Mouse (Mus musculus): ENCODE data around the gene Ncor2. TPM values are rescaled to one million over a fixed set of nuclear protein-coding genes. Genes with fewer than 3 reads are reported as not detected.

Gene Ncor2
- polyA plus RNA-seq, 1 experiment from 2014 or later, result 17.2 TPM

- no peaks in the 10 kb centered on the region; the same call in 1 of the 2 replicates for H3K36me3 ChIP-seq (ENCODE audit: control insufficient read depth, insufficient read depth, low read length)
- no peak overlapping the region for H3K9ac ChIP-seq (ENCODE audit: low read depth, low read length)
- no peak overlapping the region for H3K4me3 ChIP-seq (ENCODE audit: low read depth, low read length)
- peaks cover 45% of the 10 kb centered on the region for H3K4me1 ChIP-seq (replicated peaks; ENCODE audit: control insufficient read depth, insufficient read depth, low read length)
- no peak for ATAC-seq (replicated peaks; ENCODE audit: low FRiP score)
- H3K27me3 ChIP-seq (replicated peaks; ENCODE audit: control insufficient read depth, insufficient read depth, low read length), result no peaks in the 10 kb centered on the region
- no peak overlapping the region for H3K4me2 ChIP-seq
- no peaks in the 10 kb centered on the region for H3K9me3 ChIP-seq (ENCODE audit: control insufficient read depth, low read length)
- DNase-seq (ENCODE audit: low spot score), result no peak
- no peak overlapping the region for H3K27ac ChIP-seq (ENCODE audit: low read depth, low read length)
- 86% methylated on average over 17 of the region's 17 CpGs for WGBS
Measured at GRCm38 (mm10) chr5:125149142-125149541, 29.9 kb downstream of the Ncor2 start.

- Histone ChIP-seq H3K9me3 (ENCODE audit: control insufficient read depth, low read length) (no peaks in the 10 kb centered on the region), H3K27me3 (replicated peaks; ENCODE audit: control insufficient read depth, insufficient read depth, low read length) (no peaks in the 10 kb centered on the region), H3K36me3 (ENCODE audit: control insufficient read depth, insufficient read depth, low read length) (no peaks in the 10 kb centered on the region; the same call in 1 of the 2 replicates), H3K27ac (ENCODE audit: low read depth, low read length) (no peak overlapping the region), H3K9ac (ENCODE audit: low read depth, low read length) (no peak overlapping the region), H3K4me3 (ENCODE audit: low read depth, low read length) (no peak overlapping the region), H3K4me1 (replicated peaks; ENCODE audit: control insufficient read depth, insufficient read depth, low read length) (peaks cover 42% of the 10 kb centered on the region), H3K4me2 (no peak overlapping the region)
- DNase-seq (ENCODE audit: low spot score) (no peak), ATAC-seq (replicated peaks; ENCODE audit: low FRiP score) (no peak)
- WGBS, result 60% methylated on average over 5 of the region's 5 CpGs
Measured at GRCm38 (mm10) chr5:125148686-125149085, 30.3 kb downstream of the Ncor2 start.

GRCm38 (mm10) chr5:125148173-125148572 lies 30.8 kb downstream of the Ncor2 start:
- no peak overlapping the region for H3K27ac ChIP-seq (ENCODE audit: low read depth, low read length)
- no peaks in the 10 kb centered on the region for H3K9me3 ChIP-seq (ENCODE audit: control insufficient read depth, low read length)
- no peaks in the 10 kb centered on the region; the same call in 1 of the 2 replicates for H3K36me3 ChIP-seq (ENCODE audit: control insufficient read depth, insufficient read depth, low read length)
- H3K27me3 ChIP-seq (replicated peaks; ENCODE audit: control insufficient read depth, insufficient read depth, low read length), result no peaks in the 10 kb centered on the region
- H3K4me2 ChIP-seq, result no peak overlapping the region
- WGBS, result 88% methylated on average over 10 of the region's 10 CpGs
- no peak for DNase-seq (ENCODE audit: low spot score)
- peaks cover 38% of the 10 kb centered on the region for H3K4me1 ChIP-seq (replicated peaks; ENCODE audit: control insufficient read depth, insufficient read depth, low read length)
- H3K4me3 ChIP-seq (ENCODE audit: low read depth, low read length), result no peak overlapping the region
- no peak overlapping the region for H3K9ac ChIP-seq (ENCODE audit: low read depth, low read length)
- ATAC-seq (replicated peaks; ENCODE audit: low FRiP score), result no peak

GRCm38 (mm10) chr5:125147124-125147523 lies 31.9 kb downstream of the Ncor2 start:
- Histone ChIP-seq H3K4me2 (no peak overlapping the region), H3K27ac (ENCODE audit: low read depth, low read length) (no peak overlapping the region), H3K9ac (ENCODE audit: low read depth, low read length) (no peak overlapping the region), H3K27me3 (replicated peaks; ENCODE audit: control insufficient read depth, insufficient read depth, low read length) (no peaks in the 10 kb centered on the region), H3K4me1 (replicated peaks; ENCODE audit: control insufficient read depth, insufficient read depth, low read length) (peaks cover 31% of the 10 kb centered on the region), H3K36me3 (ENCODE audit: control insufficient read depth, insufficient read depth, low read length) (no peaks in the 10 kb centered on the region; the same call in 1 of the 2 replicates), H3K9me3 (ENCODE audit: control insufficient read depth, low read length) (no peaks in the 10 kb centered on the region), H3K4me3 (ENCODE audit: low read depth, low read length) (no peak overlapping the region)
- DNase-seq (ENCODE audit: low spot score) (no peak), ATAC-seq (replicated peaks; ENCODE audit: low FRiP score) (no peak)
- 79% methylated on average over 4 of the region's 5 CpGs for WGBS

- H3K27ac ChIP-seq (ENCODE audit: low read depth, low read length), result no peak overlapping the region
- no peak for DNase-seq (ENCODE audit: low spot score)
- H3K4me1 ChIP-seq (replicated peaks; ENCODE audit: control insufficient read depth, insufficient read depth, low read length), result peaks cover 43% of the 10 kb centered on the region
- no peak for ATAC-seq (replicated peaks; ENCODE audit: low FRiP score)
- WGBS, result 76% methylated on average over 12 of the region's 12 CpGs
- no peaks in the 10 kb centered on the region for H3K27me3 ChIP-seq (replicated peaks; ENCODE audit: control insufficient read depth, insufficient read depth, low read length)
- H3K4me3 ChIP-seq (ENCODE audit: low read depth, low read length), result no peak overlapping the region
- no peak overlapping the region for H3K4me2 ChIP-seq
- no peak overlapping the region for H3K9ac ChIP-seq (ENCODE audit: low read depth, low read length)
- no peaks in the 10 kb centered on the region; the same call in 1 of the 2 replicates for H3K36me3 ChIP-seq (ENCODE audit: control insufficient read depth, insufficient read depth, low read length)
- no peaks in the 10 kb centered on the region for H3K9me3 ChIP-seq (ENCODE audit: control insufficient read depth, low read length)
Measured at GRCm38 (mm10) chr5:125143114-125143872, 35.7 kb downstream of the Ncor2 start.

- Histone ChIP-seq H3K4me3 (ENCODE audit: low read depth, low read length) (no peak overlapping the region), H3K27ac (ENCODE audit: low read depth, low read length) (peak overlapping the region; percentile 93; the same call in 1 of the 2 replicates), H3K9ac (ENCODE audit: low read depth, low read length) (no peak overlapping the region), H3K4me2 (no peak overlapping the region; the same call in 1 of the 2 replicates), H3K36me3 (ENCODE audit: control insufficient read depth, insufficient read depth, low read length) (no peaks in the 10 kb centered on the region; the same call in 1 of the 2 replicates), H3K27me3 (replicated peaks; ENCODE audit: control insufficient read depth, insufficient read depth, low read length) (no peaks in the 10 kb centered on the region), H3K9me3 (ENCODE audit: control insufficient read depth, low read length) (no peaks in the 10 kb centered on the region), H3K4me1 (replicated peaks; ENCODE audit: control insufficient read depth, insufficient read depth, low read length) (peaks cover 56% of the 10 kb centered on the region)
- ATAC-seq (replicated peaks; ENCODE audit: low FRiP score) (no peak), DNase-seq (ENCODE audit: low spot score) (no peak)
- WGBS, result 57% methylated on average over 5 of the region's 5 CpGs
Measured at GRCm38 (mm10) chr5:125141916-125142315, 37.1 kb downstream of the Ncor2 start.

- Histone ChIP-seq H3K9me3 (ENCODE audit: control insufficient read depth, low read length) (no peaks in the 10 kb centered on the region), H3K9ac (ENCODE audit: low read depth, low read length) (0 out of 2 replicates have a peak overlapping the region, but pooled peaks have one; percentile 38), H3K27me3 (replicated peaks; ENCODE audit: control insufficient read depth, insufficient read depth, low read length) (no peaks in the 10 kb centered on the region), H3K4me2 (peak overlapping the region; percentile 52), H3K4me1 (replicated peaks; ENCODE audit: control insufficient read depth, insufficient read depth, low read length) (peaks cover 58% of the 10 kb centered on the region), H3K27ac (ENCODE audit: low read depth, low read length) (peak overlapping the region; percentile 93), H3K4me3 (ENCODE audit: low read depth, low read length) (no peak overlapping the region), H3K36me3 (ENCODE audit: control insufficient read depth, insufficient read depth, low read length) (no peaks in the 10 kb centered on the region; the same call in 1 of the 2 replicates)
- DNase-seq (ENCODE audit: low spot score), result no peak
- ATAC-seq (replicated peaks; ENCODE audit: low FRiP score), result peak; percentile 50; the same call in 1 of the 2 replicates
- 34% methylated on average over 7 of the region's 7 CpGs for WGBS
Measured at GRCm38 (mm10) chr5:125141525-125141880, 37.5 kb downstream of the Ncor2 start.

- peak; percentile 73 for DNase-seq (ENCODE audit: low spot score)
- no peaks in the 10 kb centered on the region; the same call in 1 of the 2 replicates for H3K36me3 ChIP-seq (ENCODE audit: control insufficient read depth, insufficient read depth, low read length)
- H3K9ac ChIP-seq (ENCODE audit: low read depth, low read length), result peak overlapping the region; percentile 38; the same call in 1 of the 2 replicates
- peak overlapping the region; percentile 52 for H3K4me2 ChIP-seq
- 45% methylated on average over 27 of the region's 27 CpGs for WGBS
- peak; percentile 59 for ATAC-seq (replicated peaks; ENCODE audit: low FRiP score)
- peak overlapping the region; percentile 93 for H3K27ac ChIP-seq (ENCODE audit: low read depth, low read length)
- H3K4me1 ChIP-seq (replicated peaks; ENCODE audit: control insufficient read depth, insufficient read depth, low read length), result peaks cover 56% of the 10 kb centered on the region
- no peaks in the 10 kb centered on the region for H3K9me3 ChIP-seq (ENCODE audit: control insufficient read depth, low read length)
- H3K4me3 ChIP-seq (ENCODE audit: low read depth, low read length), result peak overlapping the region; percentile 19; the same call in 1 of the 2 replicates
- no peaks in the 10 kb centered on the region for H3K27me3 ChIP-seq (replicated peaks; ENCODE audit: control insufficient read depth, insufficient read depth, low read length)
Measured at GRCm38 (mm10) chr5:125140832-125141524, 38.0 kb downstream of the Ncor2 start.
